Mouse (Mus musculus): ENCODE data around the gene Khdc4.

Khdc4 gene

DNA sequence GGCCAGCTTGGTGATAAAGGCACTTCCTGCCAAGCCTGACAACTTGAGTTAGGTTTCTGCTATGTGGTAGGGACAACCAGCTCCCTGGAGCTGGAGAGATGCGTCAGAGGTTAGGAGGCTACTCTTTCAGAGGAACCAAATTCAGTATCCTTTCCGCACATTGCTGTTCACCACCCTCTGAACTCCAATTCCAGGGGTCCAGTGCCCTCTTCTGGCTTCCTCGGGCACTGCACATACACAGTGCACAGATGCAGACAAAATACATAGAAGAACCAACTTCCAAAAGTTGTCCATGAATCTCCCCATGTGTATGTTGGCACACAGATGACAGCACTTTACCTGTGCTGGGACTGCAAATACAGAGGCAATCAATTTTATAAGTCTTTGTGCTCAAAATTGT lies 53.0 kb downstream of the Khdc4 start:
- peak; percentile 86 for DNase-seq

DNA sequence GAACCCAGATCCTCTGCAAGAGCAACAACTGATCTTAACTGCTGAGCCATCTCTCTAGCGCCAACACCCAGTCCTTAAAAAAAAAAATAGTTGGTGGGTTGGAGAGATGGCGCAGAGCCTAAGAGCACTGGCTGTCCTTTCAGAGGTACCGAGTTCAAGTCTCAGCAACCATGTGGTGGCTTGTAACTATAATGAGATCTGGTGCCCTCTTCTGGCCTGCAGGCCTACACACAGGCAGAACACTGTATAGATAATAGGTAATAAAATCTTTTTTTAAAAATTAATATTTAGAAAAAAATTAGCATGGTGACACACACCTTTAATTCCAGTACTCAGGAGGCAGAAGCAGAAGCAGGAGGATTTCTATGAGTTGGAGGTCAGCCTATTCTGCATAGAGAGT lies 54.5 kb downstream of the Khdc4 start:
- no peak for DNase-seq

DNA sequence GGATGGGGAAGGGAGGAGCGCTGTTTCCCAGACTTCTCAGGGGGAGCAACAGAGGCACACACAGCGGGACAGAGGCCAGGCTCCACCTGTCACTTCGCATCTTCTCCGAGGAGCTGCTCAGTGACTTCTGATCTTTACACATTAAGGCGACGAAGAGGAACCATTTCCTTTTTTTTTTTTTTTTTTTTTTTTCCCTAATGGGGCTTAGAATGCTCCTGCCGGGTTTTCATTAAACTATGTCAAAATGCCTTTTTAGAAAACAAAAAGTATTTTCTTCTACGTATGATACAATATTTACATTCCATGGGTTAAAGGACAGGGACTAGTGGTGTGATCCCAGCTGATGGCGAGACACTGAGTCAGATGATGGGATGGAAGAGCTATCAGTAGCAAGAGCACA lies 59.9 kb downstream of the Khdc4 start:
- DNase-seq = no peak

DNA sequence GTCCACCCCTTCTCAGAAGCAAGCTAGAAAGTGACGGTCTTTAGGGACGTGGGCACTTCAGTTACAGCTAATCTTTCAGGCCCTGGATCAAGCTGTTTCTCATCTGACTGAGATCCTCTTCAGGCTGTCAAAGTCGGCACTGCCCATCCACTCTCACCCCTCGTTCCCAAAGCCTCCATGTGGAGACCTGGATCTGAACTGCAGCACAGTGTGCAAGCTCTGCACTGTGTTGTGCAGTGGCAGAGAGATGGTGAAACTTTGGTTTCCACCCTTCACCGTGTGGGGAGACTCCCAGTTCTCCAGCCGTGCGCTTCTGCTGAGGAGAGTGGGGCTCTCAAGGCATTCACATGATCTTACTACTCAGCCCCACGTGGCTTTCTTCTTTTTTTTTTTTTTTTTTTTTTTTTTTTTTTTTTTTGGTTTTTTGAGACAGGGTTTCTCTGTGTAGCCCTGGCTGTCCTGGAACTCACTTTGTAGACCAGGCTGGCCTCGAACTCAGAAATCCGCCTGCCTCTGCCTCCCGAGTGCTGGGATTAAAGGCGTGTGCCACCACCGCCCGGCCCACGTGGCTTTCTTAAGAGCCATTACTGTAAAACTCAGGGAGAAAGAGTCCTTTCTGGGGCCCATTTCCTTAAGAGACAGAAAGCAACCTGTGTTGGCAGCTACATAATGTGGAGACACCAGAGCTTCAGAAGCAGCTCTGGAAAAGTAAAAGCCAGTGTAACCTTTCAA lies 60.7 kb downstream of the Khdc4 start:
- no peak for DNase-seq

DNA sequence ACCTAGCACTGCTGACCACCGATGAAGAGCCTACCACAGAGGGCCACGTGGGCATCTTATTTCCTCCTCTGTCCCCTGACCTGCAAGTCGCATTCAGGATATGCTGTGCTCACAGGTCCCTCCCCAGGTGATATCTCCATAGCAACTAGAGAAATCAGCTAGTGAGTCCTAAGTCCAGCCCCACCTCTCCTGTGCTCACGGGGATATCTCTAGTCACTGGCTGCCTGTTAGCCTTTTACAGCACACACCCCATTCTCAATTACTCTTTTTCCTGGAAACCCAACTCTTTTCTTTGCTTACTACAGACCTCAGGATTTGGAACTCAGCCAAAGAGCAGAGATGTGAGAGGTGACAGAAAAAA lies 61.2 kb downstream of the Khdc4 start:
- no peak for DNase-seq

DNA sequence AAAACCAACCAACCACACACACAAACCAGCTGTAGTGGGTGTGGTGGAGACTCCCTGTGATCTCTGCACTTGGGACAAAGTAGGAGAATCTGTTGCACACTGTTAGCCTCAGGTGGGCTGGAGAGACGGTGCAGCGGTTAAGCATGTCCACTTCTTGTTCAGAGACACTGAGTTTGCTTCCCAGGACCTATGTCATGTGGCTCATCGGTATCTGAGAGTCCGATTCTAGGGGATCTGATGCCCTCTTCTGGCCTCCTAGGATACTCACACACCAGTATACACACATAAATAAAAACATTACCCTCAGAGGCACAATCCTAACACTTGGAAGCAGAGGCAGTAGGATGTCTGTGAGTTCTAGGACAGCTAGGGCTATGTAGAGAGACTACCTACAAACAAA lies 68.7 kb downstream of the Khdc4 start:
- DNase-seq = no peak

DNA sequence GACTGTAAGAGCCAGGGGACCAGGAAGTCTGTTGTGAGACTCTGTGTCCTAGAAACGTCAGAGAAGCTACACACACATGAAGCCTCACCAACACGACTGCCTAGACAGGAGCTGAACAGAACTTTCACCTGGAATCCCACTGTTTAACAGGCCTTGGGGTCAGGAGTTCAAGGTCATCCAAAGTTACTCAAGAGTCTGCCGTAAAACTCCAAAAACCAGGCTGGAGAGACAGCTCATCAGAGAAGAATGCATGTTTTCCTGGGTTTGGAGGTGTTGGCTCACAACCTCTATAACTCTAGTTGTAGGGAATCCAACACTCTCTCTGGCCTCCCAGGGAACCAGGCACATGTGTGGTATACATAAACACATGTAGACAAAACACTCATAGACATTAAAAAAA lies 69.9 kb downstream of the Khdc4 start:
- no peak for DNase-seq

DNA sequence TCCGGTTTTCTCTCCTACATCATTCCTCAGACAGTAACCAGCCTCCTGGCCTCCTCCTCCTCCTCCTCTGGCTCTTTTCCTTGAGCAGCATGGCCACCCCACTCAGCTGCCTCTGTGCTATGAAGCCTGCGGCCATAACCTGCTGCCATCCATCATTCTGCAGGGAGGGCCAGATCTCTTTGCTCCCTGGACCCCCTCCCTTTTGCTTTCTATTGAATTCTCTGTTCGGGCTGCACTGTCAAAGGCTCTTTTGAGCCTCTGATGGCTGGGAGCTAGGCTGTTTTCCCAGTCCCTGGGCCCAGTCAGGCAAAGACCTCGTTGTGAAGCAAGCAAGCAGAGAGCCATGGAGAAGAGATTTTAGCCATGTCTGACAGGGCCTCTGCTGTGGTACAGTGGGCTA lies 70.7 kb downstream of the Khdc4 start:
- DNase-seq = no peak

DNA sequence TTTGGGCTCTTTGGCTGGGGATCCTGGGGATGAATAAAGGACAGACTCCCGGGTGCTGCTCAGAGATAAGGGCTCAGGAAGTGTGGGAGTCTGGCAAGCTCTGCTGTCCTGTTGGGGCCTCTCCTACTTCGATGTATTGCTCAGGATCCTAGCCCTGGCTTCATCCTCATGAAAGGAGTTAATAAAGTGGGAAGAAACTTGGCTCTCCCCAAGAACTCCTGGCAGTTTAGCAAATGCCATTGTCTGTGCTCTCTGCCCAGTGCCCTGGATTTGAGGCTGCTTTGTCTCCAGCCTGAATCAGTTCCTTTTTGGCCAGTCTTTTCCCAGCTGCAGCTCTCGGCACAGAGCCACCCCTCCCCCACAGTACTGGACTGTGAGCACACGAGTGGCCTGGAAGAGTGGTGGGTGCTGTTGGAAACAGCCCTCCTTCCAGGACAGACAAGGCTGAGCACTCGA lies 72.5 kb downstream of the Khdc4 start:
- peak; percentile 77 for DNase-seq

DNA sequence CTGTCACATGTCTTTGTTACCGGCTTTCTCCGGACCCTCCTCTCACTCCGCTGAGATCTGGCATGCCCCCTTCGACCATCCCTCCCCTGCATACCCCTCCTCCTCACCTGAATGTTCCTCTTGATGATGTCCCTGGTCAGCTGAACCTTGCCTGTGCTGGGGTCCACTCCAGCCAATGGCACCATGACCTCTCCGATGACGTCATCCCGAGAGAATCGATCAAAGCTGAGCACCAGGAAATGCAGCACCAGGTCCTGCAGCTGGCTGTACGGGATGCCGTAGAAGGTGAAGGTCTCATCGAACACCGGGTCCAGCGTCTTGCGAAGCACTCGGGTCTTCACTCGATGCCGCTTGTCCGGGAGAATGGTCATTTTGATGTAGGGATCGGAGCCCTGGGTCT lies 76.0 kb downstream of the Khdc4 start:
- DNase-seq = no peak

DNA sequence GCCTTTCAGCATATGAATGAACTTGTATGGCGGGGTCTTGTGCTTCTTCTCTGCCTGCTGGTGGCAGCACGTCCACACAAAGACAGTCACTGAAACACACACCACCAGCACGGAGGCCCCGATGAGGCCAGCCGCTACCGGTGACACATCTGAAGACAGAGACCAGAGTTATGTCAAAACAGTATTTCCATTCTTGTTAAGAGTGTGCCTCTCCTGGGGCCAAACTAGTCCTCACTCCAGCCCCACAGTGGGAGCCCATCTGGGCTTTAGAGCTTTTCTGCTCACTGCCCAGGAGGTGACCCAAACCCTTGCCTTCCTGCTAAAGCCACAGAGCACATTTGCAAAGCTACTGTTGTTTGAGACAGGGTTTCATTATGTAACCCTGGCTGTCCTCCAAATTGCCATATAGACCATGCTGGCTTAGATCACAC lies 76.8 kb downstream of the Khdc4 start:
- no peak for DNase-seq

Data from lung, postnatal 36 days (tissue).